In genomic region chr11:114923961-114924360, GRCm38 (mm10) we compare ENCODE assay signal across 10 mouse cellular contexts. TPM values are rescaled to one million over a fixed set of nuclear protein-coding genes. Genes with fewer than 3 reads are reported as not detected.
DNase-seq lines count a peak whose midpoint lies in the region; ATAC-seq and TF ChIP-seq lines count a peak whose summit lies in the region.
"Had no signal": no experiment of that assay in that cellular context is flagged by ENCODE, and none has a peak within 500 bp of the region (broad histone marks: within the 10 kb centered on the region; RNA-seq: fewer than 3 reads in every experiment).

No protein-coding gene starts in this region.

- H3K9ac ChIP-seq in lung, embryonic 14.5 days = no peak overlapping the region
- H3K9ac ChIP-seq: lung, embryonic 15.5 days had no signal

- WGBS in lung, embryonic 14.5 days = 76% methylated on average over 4 of the region's 4 CpGs
- 68% methylated on average over 4 of the region's 4 CpGs for WGBS in limb, embryonic 10.5 days

- H3K4me3 ChIP-seq in lung, embryonic 14.5 days (ENCODE audit: low read depth, low read length) = no peak overlapping the region
- H3K4me3 ChIP-seq in limb, embryonic 10.5 days = no peak overlapping the region
- H3K4me3 ChIP-seq: erythroblast, embryonic 14.5 days; lung, embryonic 15.5 days had no signal

- no peaks in the 10 kb centered on the region for H3K36me3 ChIP-seq in lung, embryonic 14.5 days (ENCODE audit: insufficient read depth)
- no peaks in the 10 kb centered on the region for H3K36me3 ChIP-seq in limb, embryonic 10.5 days
- H3K36me3 ChIP-seq: lung, embryonic 15.5 days had no signal

- no peak for ATAC-seq in lung, embryonic 14.5 days (ENCODE audit: insufficient read depth)

- H3K4me2 ChIP-seq in lung, embryonic 14.5 days = no peak overlapping the region
- H3K4me2 ChIP-seq: lung, embryonic 15.5 days had no signal

- no peaks in the 10 kb centered on the region for H3K27me3 ChIP-seq in lung, embryonic 14.5 days (ENCODE audit: insufficient read depth, low read length)
- H3K27me3 ChIP-seq in limb, embryonic 10.5 days (ENCODE audit: low read depth, poor library complexity, severe bottlenecking) = no peaks in the 10 kb centered on the region
- H3K27me3 ChIP-seq: lung, embryonic 15.5 days had no signal

- peak; percentile 59 for TF ChIP-seq CTCF in lung, embryonic 14.5 days (IDR thresholded peaks at IDR 0.05; ENCODE audit: low read depth)

- no peak overlapping the region for H3K27ac ChIP-seq in lung, embryonic 14.5 days (ENCODE audit: low read depth)
- no peak overlapping the region for H3K27ac ChIP-seq in limb, embryonic 10.5 days
- H3K27ac ChIP-seq: lung, embryonic 15.5 days had no signal

- DNase-seq in adrenal gland, postnatal 25 days = peak; percentile 10
- no peak for DNase-seq in adrenal gland, adult 2 months
- DNase-seq in lung, embryonic 14.5 days = peak; percentile 46
- no peak for DNase-seq in lung, postnatal 25 days (ENCODE audit: low spot score)
- peak; percentile 48 for DNase-seq in limb, embryonic 10.5 days (ENCODE audit: low spot score)
- peak; percentile 67 for DNase-seq in thymus, postnatal 0 days (ENCODE audit: low spot score)
- DNase-seq in urinary bladder, postnatal 36 days (ENCODE audit: low spot score in 2 of 2) = no peak
- no peak for DNase-seq in gastrocnemius, postnatal 36 days

- intact Hi-C loops in gastrocnemius, postnatal 36 days (cut with DNase I) = no loop called here

- H3K4me1 ChIP-seq in lung, embryonic 14.5 days (ENCODE audit: insufficient read depth) = no peaks in the 10 kb centered on the region
- no peaks in the 10 kb centered on the region for H3K4me1 ChIP-seq in limb, embryonic 10.5 days
- H3K4me1 ChIP-seq: lung, embryonic 15.5 days had no signal

- H3K9me3 ChIP-seq in lung, embryonic 14.5 days (ENCODE audit: low read depth, low read length) = no peaks in the 10 kb centered on the region; the same call in 1 of the 2 replicates
- no peaks in the 10 kb centered on the region for H3K9me3 ChIP-seq in limb, embryonic 10.5 days (replicated peaks)
- H3K9me3 ChIP-seq: lung, embryonic 15.5 days had no signal

RNA-seq across cellular contexts. Expression of gene Cd300lb, which starts 10.2 kb away (rescaled TPM):
- 0.57 and 0.64 TPM in 2 replicates for total RNA-seq in adrenal gland, postnatal 25 days (2021)
- 1 to 10 TPM in 1 of 2 experiments, under 1 TPM in 1; 0.86 to 1.1 TPM for total RNA-seq in adrenal gland, adult 2 months (2021)
- polyA plus RNA-seq in adrenal gland, adult 2 months (2012; rRNA removed) = 0.42 and 0.46 TPM in 2 replicates
- polyA plus RNA-seq in lung, embryonic 14.5 days (2014; fragmentation: Nextera tagmentation; extraction: Ambion mirVana) = 0.36 and 0.43 TPM in 2 replicates
- polyA plus RNA-seq in limb, embryonic 10.5 days (2016; fragmentation: Nextera tagmentation; extraction: Ambion mirVana) = not detected in 2 replicates
- 0.15 and 0.29 TPM in 2 replicates for polyA plus RNA-seq in thymus, postnatal 0 days (2015; fragmentation: Nextera tagmentation; extraction: Ambion mirVana)
- under 1 TPM; 0.33 to 0.37 TPM for total RNA-seq in gastrocnemius, postnatal 36 days (2021)
- polyA plus RNA-seq: erythroblast, embryonic 14.5 days had no signal

RNA-seq across cellular contexts. Expression of gene Cd300a, which starts 34.1 kb away (rescaled TPM):
- total RNA-seq in adrenal gland, postnatal 25 days (2021) = 0.76 and 0.95 TPM in 2 replicates
- total RNA-seq in adrenal gland, adult 2 months (2021) = 1 to 10 TPM; 1.5 TPM
- 0.80 and 0.81 TPM in 2 replicates for polyA plus RNA-seq in adrenal gland, adult 2 months (2012; rRNA removed)
- 0.75 and 1.7 TPM in 2 replicates for polyA plus RNA-seq in lung, embryonic 14.5 days (2014; fragmentation: Nextera tagmentation; extraction: Ambion mirVana)
- 0.49 and 0.67 TPM in 2 replicates for polyA plus RNA-seq in limb, embryonic 10.5 days (2016; fragmentation: Nextera tagmentation; extraction: Ambion mirVana)
- 5.0 and 6.8 TPM in 2 replicates for polyA plus RNA-seq in thymus, postnatal 0 days (2015; fragmentation: Nextera tagmentation; extraction: Ambion mirVana)
- total RNA-seq in gastrocnemius, postnatal 36 days (2021) = under 1 TPM; 0.36 to 0.37 TPM
- polyA plus RNA-seq: erythroblast, embryonic 14.5 days had no signal

RNA-seq across cellular contexts. Expression of gene Cd300c, which starts 45.0 kb away (rescaled TPM):
- not detected in 2 replicates for total RNA-seq in adrenal gland, postnatal 25 days (2021)
- total RNA-seq in adrenal gland, adult 2 months (2021) = not detected
- polyA plus RNA-seq in adrenal gland, adult 2 months (2012; rRNA removed) = 0.58 TPM in 1 of 2 replicates, not detected in the other
- not detected in 2 replicates for polyA plus RNA-seq in lung, embryonic 14.5 days (2014; fragmentation: Nextera tagmentation; extraction: Ambion mirVana)
- not detected in 2 replicates for polyA plus RNA-seq in limb, embryonic 10.5 days (2016; fragmentation: Nextera tagmentation; extraction: Ambion mirVana)
- polyA plus RNA-seq in thymus, postnatal 0 days (2015; fragmentation: Nextera tagmentation; extraction: Ambion mirVana) = 0.21 and 0.23 TPM in 2 replicates
- not detected for total RNA-seq in gastrocnemius, postnatal 36 days (2021)
- polyA plus RNA-seq: erythroblast, embryonic 14.5 days; lung, embryonic 15.5 days had no signal

Comparison
In these comparisons a context has a peak if more than half of its experiments do, and no peak if none do; other contexts are left out.
1. DNase-seq: peak in adrenal gland, postnatal 25 days (single experiment), lung, embryonic 14.5 days (single experiment), limb, embryonic 10.5 days (single experiment) and thymus, postnatal 0 days (single experiment); none in adrenal gland, adult 2 months (single experiment), lung, postnatal 25 days (single experiment), urinary bladder, postnatal 36 days (0 of 2) and gastrocnemius, postnatal 36 days (0 of 2).